Mouse (Mus musculus): ENCODE results near the gene Vav2.

The Vav2 gene

DNA sequence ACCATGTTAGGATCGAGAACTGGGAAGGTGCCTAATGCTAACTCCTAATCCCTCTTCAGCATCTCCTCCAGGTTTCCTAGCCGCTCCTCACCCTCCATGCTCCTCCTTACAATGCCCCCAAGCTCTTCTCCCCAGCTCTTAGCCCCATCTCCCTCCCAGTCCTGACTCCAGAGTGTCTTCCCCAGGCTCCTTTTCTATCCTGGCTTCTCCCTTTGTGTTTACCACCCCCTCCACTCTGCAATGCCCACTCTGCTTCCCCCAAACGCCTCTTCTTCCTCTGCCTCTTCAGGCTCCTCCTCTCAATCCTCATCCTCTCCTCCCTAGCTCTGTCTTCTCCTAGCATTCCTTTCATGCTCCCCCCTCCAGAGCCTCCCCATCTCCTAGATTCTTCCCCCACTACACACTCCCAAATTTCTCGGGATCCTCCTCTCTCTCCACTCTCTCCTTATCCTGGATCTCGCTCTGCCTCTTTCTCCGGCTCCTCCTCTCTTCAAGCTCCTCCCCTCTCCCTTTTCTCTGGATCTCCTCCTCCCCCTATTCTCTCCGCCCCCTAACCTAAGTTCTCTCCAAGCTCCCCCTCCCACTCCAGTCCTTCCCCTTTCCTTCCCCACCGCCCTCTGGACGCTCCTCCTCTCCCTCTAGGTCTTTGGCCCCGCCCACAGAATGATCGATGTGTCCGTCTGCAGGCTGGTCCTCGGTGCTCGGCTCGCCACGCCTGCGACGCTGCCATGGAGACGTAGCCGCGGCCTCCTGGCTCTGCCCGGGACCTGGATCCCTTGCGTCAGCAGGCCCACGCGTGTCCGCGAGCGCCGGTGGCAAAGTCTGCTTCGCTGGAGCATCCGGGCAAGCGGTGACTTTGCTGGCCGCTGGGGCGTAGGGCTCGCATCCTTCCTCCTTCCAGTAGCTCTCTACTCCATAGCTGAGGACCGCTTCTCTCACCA, 15.2 kb upstream of the Vav2 start, which contains the start of gene Brd3os:
Gene Brd3os (plus strand): TSS at position 558 of the 941 bp plus-strand sequence.
- peak; percentile 87 for DNase-seq (ENCODE audit: low spot score)

DNA sequence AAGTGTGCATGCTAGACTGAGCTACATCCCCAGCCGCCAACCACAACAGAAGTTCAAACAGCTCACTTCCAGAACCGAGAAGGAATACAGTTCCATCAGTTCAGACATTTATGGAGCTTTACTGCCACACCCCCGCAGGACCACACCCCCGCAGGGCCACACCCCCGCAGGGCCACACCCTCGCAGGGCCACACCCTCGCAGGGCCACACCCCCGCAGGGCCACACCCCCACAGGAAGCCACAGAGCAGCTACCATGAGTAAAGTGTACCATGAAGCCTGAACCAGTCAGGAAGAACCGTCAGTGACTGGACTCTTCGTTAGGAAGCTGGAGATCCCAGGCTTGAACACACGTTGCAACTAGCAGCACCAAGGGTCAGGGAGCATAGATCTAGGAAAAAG, 11.4 kb upstream of the Vav2 start:
- no peak for DNase-seq (ENCODE audit: low spot score)

DNA sequence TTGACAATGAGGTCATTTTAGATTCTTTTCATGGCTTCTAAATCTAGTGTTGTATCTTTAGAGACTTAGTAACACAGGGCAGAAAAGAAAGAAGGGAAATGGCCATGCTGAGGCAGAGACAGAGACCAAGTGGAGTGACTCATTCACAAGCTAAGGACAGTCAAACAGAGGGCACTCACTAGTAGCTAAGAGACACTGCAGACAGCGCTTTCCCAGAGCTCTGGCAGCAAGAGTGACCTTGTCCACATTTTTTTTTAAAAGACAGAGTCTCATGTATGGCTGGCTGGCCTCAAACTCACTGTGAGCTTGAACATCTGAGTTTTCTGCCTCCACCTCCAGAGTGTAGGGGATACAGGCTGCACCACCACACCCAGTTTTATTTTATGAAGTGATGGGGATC, 11.0 kb upstream of the Vav2 start:
- DNase-seq (ENCODE audit: low spot score): no peak

DNA sequence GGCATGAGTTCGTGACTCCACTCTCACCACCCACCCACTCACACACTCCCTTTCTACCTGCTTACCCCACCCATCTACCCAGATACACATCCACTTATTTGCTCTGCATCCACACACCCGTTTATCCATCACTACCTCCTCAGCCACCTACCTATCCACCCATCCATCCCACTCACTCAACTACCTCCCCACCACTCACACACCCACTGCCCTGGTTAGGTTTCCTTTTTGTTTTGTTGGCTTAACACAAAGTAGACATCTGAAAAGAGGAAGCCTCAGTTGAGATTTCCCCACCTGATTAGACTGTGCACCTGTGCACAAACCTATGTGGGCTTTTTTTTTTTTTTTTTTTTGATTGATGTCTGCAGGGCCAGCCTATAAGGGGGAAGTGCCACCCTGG, 5.8 kb upstream of the Vav2 start:
- DNase-seq (ENCODE audit: low spot score): no peak

DNA sequence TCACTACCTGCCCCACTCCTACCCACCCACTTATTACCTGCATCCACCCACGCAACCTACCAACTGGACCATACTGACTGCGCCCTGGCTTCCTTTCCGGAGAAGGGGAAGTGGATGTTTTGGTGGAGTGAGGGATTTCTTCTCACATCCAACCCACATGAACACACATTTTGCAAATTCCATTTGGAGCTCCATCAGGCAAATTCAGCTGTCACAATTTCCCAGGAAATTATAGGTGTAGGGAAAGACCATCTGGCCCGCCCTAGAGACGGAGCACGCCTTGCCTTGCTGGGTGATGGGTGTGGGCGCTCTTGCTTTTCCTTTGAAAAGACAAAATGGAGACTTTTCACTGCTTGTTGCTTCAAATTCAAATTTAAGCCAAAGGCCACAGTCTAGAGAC, 3.8 kb upstream of the Vav2 start:
- DNase-seq (ENCODE audit: low spot score): peak; percentile 59

DNA sequence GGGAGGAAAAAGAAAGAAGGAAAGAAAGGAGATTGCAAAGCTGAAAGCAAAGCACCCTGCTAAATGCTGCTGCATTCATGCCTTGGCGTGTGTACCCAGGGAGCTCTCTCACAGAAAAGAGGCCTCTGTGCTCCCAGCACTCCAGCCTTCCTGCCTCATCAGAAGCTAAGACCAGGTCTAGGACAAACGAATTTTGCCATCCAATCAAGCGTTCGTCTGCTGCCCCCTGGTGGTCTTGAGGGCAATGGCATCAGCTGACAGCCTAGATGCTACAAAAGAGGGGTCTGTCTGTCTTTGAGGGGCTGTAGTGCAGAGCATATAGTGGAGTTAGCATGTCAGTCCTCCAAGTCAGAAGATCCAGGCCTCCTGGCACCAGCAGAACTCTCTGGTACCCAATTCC, 1.2 kb upstream of the Vav2 start:
- DNase-seq (ENCODE audit: low spot score): peak; percentile 73

DNA sequence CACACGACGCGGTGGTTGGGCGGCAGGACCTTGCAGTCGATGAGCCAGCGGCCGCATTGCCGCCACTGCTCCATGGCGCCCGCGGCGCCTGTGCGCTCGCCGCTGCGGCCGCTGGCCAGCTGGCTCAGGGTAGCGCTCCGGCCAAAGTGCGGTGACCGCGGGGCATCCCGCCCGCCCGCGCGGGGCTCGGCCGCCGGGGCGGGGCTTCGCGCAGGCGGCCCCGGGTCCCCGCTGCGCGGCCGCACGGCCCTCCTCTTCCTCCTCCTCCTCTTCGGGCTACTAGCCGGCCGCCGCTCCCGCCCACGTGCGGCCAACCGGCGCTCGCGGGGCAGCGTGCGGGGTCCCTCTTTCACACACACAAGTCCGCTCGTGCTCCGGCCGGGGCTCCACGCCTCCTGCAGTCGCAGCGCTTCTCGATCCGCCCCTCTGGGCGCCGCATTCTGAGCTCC, 403 bp downstream of the Vav2 start:
- DNase-seq (ENCODE audit: low spot score): no peak

DNA sequence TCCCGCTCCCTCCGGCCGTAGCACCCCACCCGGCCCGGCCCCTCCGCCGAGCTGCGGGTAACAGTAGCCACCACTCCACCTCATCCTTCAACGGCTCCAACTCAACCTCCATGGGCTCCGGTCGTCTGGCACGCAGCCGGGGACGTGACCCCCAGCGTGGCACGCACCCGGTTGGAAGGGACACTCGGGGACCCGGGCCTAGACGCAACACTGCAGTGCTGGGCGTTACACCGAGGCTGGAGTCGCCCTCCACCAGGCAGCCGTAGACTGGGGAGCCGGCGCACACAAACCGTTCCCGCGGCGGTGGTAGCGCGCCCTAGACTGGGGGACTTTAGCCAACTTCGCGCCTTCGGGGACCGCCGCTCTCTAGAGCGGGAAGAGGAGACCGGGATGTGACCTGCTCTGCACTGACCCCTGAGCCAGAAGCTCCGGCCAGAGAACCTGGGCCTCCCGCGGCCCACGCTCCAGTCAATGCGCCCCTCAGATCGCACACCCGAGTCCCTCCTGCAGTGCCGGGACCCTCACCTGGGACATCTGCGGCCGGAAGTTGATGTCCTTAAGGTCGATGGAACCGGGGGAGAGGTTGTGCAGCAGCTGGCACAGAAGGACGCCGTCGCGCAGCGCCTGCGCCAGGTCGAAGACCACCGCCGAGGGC, 955 bp downstream of the Vav2 start:
- no peak for DNase-seq (ENCODE audit: low spot score)

DNA sequence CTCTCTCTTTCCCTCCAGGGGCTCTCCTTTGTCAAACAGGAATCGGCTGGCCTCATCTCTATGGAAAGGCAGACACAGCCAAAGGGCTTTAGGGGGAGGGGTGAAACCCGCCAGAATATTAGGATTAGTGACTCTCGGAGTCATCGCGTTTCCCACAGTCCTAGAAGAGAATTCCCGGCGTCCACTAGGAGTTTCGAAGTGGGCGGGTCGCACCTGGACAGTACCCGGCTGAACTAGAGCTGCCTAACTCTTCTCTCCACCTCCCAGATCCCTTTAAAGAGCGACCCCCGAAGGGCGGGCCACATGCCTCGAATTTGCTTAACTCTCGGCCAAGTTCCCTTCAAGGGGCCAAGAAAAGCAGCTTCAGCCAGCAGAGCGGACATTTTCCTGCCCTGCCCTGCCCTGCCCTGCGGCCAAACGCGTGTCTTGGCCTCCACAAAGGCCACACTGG, 1.6 kb downstream of the Vav2 start:
- DNase-seq (ENCODE audit: low spot score): no peak

DNA sequence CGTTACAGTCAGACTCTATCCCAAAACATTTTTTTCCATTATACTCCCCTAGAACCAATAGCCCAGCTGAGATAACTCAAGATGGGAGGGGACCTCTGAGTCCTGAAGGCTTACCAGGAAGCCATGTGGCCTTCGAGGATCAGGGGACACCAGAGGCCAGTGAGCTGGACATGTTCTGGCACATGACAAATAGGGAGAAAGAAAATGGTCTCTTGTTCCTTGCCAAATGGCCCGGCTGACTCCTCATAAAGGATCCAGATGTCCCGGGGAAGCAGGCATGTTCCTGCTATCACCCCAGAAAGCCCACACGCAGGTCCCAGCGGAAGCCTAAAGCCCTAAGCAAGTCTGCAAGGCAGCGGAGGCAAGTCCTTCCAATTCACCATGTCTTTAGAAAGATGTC, 3.2 kb downstream of the Vav2 start:
- DNase-seq (ENCODE audit: low spot score): no peak

DNA sequence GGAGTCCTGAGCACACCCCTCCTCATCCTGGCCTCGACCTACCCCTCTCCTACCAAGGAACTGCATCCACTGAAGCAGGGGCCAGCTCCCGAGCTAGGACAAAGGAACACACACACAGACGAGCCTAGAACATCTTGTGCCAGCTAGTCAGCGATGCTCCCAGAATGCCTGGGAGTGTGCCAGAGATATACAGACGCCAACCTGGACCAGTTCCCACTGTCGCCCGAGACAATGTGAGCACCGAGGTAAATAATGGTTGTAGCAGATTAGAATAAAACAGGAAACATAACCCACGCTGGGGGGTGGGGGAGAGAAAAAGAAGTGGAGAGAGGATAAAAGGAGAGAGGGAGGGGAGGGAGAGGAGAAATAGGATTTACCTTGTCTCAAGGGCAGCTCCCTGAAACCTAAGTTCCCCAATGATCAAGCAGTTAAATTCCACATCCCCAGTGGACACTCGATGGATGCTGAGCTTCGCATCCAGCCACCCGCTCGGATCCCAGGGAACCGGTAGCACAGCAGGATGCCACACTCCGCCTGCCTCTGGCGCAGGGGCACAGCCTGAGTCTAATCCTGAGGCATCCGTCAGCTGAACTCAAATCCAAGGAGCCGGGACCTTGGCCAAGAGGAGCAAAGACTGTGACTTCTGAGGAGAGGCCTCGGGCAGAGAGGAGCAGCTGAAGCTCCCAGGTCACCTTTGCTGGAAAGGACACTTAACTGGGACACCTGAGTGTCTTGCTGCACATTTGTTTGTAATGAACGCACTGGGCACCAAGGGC, 5.4 kb downstream of the Vav2 start:
- no peak for DNase-seq (ENCODE audit: low spot score)

DNA sequence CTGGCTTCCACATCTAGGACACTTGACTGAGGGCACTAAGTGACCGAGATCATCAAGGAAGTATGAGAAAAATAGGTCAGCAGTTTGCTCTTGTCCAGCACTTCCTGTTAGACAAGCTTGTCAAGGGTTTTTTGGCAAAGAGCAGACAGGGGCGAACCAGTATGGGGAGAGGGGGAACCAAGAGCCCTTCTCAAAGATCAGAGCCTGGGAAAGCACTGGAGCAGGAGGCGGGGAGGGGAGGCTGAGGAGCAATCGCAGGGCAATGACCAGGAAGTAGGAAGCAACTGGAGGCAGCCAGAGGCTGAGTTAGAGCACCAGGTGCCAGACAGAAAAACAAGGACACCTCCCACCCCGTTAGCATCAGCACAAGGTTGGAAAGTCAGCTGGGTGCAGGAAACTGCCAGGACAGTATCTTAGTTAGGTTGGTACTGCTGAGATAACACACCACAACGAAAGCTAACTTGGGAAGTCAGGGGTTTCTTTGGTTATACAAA, 8.2 kb downstream of the Vav2 start:
- no peak for DNase-seq (ENCODE audit: low spot score)

DNA sequence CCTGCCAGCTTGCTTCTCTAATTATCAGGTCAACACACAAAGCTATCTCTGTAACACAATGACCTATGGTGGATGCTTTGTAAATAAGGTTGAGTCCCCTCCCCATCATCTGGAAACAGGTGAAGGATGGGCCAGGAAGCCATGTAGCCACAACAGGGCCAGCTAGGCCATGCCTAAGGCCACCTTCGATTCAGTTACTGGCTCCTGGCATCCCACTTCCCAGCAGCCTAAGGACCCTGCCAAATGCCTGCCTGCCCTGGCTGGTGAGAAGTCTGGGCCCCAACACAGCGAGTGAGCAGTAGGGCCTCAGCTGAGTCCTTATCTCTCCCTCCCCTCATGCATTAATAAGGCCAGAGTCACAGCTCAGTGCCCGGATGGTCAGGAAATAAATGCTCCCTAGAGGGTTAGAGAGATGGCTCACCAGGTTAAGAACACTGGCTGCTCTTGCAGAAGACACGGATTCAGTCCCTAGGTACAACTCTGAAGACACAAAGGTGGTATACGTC, 9.1 kb downstream of the Vav2 start:
- no peak for DNase-seq (ENCODE audit: low spot score)

DNA sequence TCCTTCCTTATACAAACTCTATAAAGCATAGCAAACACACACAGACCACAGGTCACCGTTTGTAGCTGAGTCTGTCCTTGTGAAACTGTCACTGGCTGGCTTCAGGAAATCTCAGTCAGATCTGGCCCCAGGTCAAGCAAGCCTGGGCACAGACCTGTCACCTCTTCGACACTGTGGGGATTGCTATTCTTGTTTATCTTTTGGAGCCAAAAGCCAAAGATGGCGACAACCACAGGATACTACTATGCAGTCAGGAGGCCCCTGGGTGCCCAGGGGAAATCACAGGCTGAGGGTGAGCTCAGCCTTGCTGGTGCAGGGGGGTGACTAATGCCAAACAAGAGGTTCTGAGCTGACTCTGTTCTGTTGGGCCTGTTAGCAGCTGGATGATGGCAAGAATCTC, 10.4 kb downstream of the Vav2 start:
- DNase-seq (ENCODE audit: low spot score): no peak

DNA sequence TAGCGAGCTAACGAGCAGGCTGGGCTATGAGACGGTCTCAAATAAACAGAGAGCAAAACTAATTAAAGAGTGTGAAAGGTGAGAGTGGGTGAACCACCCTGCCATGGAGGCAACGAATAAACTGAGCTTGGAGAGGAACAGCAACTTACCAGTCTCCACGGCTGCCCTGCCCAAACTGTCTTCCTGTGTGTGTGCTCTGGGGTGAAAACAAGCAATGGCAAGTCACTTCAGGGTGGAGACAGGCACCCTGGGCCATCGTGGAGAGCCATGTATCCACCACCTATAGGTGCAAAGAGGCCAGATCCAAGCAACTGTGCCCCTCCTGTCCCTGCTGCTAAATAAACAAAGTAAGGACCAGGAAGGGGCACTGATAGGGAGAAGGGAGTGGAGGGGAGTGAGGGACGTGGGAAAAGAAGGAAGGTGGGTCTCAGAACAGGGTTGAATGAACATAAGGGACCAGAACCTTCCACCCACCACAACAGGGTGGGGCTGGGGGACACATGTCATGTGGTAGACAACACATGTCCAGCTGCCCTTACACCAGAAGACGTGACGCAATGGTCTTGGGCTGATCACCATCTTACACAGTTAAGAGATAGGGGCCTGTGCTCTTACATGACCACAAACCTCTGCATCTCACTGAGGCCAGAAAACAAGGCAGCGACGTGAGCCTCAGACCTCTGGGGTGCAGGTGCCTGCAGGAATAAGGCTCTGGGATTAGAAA, 11.6 kb downstream of the Vav2 start:
- DNase-seq (ENCODE audit: low spot score): no peak

DNA sequence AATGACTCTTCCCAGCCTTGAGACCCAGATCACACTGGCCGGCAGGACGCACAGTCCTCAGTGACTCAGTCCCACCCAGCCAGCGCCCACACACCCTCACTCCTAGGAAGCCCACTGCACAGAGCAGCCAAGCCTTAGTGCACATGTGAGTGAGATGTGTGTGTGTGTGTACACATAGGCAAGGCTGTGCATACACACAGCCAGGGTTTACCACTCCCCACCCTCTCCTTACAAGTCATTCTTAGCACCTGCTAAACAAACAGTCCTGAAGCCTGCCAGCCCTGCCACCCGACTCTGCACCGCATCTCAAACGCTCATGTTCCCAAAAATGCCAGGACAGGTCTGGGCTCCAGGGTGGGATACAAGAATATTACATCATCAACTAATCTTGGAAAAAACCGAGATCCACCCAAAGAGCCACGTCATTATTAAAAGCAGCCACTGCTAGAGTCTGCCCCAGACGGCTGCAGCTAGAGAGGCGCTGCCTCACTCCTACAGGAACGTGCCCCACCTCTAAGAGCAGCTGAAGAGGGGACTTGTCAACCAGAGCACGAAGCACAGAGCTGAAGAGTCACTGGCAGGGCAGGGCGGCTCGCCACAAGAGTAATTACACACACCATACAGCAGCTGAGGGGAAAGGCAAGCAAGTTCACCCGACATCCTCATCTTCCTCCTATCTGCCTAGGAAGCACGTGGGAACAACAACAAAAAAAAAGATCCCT, 12.7 kb downstream of the Vav2 start:
- no peak for DNase-seq (ENCODE audit: low spot score)

DNA sequence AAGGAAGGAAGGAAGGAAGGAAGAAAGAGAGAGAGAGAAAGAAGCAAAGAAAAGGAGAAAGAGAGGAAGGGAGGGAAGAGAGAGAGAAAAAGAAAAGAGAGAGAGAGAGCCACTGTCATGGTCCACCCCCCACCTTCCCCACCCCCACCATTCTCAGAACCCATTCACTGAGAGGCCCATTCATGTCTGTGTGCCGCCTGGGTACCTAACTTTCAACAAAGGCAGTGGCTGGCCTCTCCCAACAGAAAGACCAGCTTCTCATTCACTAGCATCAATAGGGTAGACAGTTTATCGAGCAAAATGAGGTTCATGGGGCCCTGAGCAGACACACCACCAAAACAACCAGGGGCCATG, 13.3 kb downstream of the Vav2 start:
- DNase-seq (ENCODE audit: low spot score): no peak

DNA sequence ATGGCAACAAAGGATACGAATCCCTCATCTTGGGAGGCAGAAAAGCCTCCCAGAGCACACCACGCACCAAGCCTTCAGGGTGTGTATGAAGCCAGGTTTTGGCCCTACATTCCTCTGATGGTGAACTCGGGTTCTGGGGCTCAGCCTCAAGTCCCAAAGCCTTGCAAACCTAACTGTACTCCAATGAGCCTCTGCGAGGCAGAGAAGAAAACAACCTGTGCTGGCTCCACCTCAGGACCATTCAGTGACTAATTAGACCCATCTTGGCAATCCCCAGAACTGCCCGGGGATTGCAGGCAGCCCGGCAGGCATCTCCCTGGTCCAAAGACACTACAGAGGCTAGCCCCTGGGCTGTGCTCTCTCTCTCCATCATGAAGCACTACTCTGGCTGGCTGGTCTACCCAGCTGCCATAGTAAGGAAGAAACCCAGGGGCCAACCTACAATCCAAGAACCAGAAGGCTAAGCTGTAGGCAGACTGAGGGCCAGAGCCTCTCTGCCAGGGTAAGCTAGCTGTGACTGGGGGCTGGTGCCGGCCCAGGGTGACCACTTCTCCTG, 14.5 kb downstream of the Vav2 start:
- DNase-seq (ENCODE audit: low spot score): no peak

DNA sequence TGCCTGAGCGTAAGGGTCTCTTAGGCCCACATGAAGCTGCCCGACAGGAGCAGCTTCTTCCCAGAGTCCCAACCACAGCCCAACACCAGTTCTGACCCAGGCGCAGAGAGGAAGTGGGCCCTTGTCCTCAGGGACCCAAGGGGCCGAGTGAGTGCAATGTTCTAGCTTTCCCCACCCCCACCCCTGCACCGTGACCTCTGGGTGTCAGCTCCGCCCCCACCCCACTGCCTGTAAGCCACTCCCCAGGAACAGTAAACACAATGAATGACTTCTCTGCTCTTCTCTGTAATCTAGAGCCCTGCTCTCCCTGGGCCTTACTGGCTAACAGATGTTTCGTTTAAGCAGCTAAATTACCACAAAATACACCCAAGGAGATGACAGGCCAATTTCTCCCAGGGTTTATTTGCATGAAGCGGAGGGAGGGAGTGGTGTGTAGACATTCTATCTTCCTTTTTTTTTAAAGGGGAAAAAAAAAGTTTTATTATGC, 15.1 kb downstream of the Vav2 start:
- no peak for DNase-seq (ENCODE audit: low spot score)

DNA sequence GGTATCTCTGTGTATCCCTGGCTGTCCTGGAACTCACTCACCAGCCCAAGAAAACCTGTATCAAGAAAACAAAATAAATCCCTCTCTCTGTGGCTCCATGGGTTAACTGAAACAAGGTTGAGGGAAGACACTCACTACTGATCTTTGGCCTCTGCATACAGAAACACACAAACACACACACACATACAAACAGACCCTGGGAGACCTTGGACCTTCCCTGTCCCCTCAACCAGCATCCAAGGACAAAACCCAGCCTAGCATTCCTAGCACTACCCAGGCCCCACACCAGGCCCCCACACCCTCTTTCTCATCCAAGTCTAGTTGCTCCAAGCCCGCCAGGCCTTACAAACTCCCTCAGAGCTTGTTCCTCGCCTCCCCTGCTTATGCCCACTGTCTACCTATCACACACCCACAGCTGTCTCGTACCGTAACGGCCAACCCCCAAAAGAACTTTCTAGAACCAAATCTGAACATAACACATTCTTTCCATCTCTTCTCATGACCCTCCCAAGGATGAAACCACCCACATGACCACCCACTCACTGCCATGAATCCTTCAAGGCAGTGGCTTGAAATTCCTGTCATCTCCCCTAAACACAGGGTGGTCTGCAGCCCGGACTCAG, 16.2 kb downstream of the Vav2 start:
- DNase-seq (ENCODE audit: low spot score): no peak
